21 mouse cellular contexts compared by ENCODE assay signal in genomic region chr1:134460294-134461284, GRCm38 (mm10). TPM values are rescaled to one million over a fixed set of nuclear protein-coding genes. Genes with fewer than 3 reads are reported as not detected.
DNase-seq lines count a peak whose midpoint lies in the region; ATAC-seq and TF ChIP-seq lines count a peak whose summit lies in the region.
"Had no signal": no experiment of that assay in that cellular context is flagged by ENCODE, and none has a peak within 500 bp of the region (broad histone marks: within the 10 kb centered on the region; RNA-seq: fewer than 3 reads in every experiment).

No protein-coding gene starts in this region.

- H3K4me2 ChIP-seq in liver, embryonic 13.5 days, result peak overlapping the region; percentile 62
- no peak overlapping the region for H3K4me2 ChIP-seq in forebrain, postnatal 0 days (ENCODE audit: low read depth)
- H3K4me2 ChIP-seq: hindbrain, embryonic 14.5 days had no signal

- 60% methylated on average over 1 of the region's 1 CpGs for WGBS in bone marrow, adult 2 months
- 21% methylated on average over 1 of the region's 1 CpGs for WGBS in liver, embryonic 13.5 days (ENCODE audit: insufficient replicate concordance)
- 88% methylated on average over 1 of the region's 1 CpGs for WGBS in forebrain, postnatal 0 days

- TF ChIP-seq CTCF in bone marrow, adult 2 months (IDR thresholded peaks at IDR 0.05; ENCODE audit: control insufficient read depth, insufficient read depth, low read length), result no peak
- no peak for TF ChIP-seq CTCF in forebrain, postnatal 0 days (IDR thresholded peaks at IDR 0.05; ENCODE audit: low read depth)

- peak overlapping the region; percentile 91 for H3K27ac ChIP-seq in bone marrow, adult 2 months (ENCODE audit: control insufficient read depth, insufficient read depth, low read depth, low read length, poor library complexity)
- peak overlapping the region; percentile 98 for H3K27ac ChIP-seq in liver, embryonic 13.5 days
- no peak overlapping the region for H3K27ac ChIP-seq in forebrain, postnatal 0 days (ENCODE audit: low read depth, low read length)
- H3K27ac ChIP-seq: hindbrain, embryonic 14.5 days; left cerebral cortex, adult 2 months had no signal

- peaks cover 2% of the 10 kb centered on the region; the same call in 1 of the 2 replicates for H3K4me1 ChIP-seq in bone marrow, adult 2 months (ENCODE audit: control insufficient read depth, insufficient read depth, low read length)
- H3K4me1 ChIP-seq in liver, embryonic 13.5 days (replicated peaks), result peaks cover 69% of the 10 kb centered on the region
- peaks cover 2% of the 10 kb centered on the region; the same call in 1 of the 2 replicates for H3K4me1 ChIP-seq in forebrain, postnatal 0 days (ENCODE audit: insufficient read depth)

- TF ChIP-seq POLR2A in bone marrow, adult 2 months (IDR thresholded peaks at IDR 0.05; ENCODE audit: borderline replicate concordance, control insufficient read depth, low read depth, low read length), result no peak

- H3K36me3 ChIP-seq in liver, embryonic 13.5 days, result peaks cover 66% of the 10 kb centered on the region
- peaks cover 29% of the 10 kb centered on the region for H3K36me3 ChIP-seq in forebrain, postnatal 0 days (ENCODE audit: insufficient read depth)

- H3K9ac ChIP-seq in liver, embryonic 13.5 days, result peak overlapping the region; percentile 56
- no peak overlapping the region for H3K9ac ChIP-seq in forebrain, postnatal 0 days
- H3K9ac ChIP-seq: hindbrain, embryonic 14.5 days had no signal

- peak; percentile 98 for ATAC-seq in liver, embryonic 13.5 days (ENCODE audit: low read depth)
- ATAC-seq in forebrain, postnatal 0 days, result no peak
- ATAC-seq: Patski had no signal

- H3K4me3 ChIP-seq in bone marrow, adult 2 months (replicated peaks; ENCODE audit: control insufficient read depth, low read depth, low read length), result no peak overlapping the region
- peak overlapping the region; percentile 27 for H3K4me3 ChIP-seq in liver, embryonic 13.5 days (replicated peaks)
- no peak overlapping the region for H3K4me3 ChIP-seq in forebrain, postnatal 0 days (ENCODE audit: low read depth, low read length)
- H3K4me3 ChIP-seq: left cerebral cortex, adult 2 months; megakaryocyte, embryonic 14.5 days had no signal

- no peaks in the 10 kb centered on the region for H3K9me3 ChIP-seq in liver, embryonic 13.5 days (replicated peaks)
- no peaks in the 10 kb centered on the region for H3K9me3 ChIP-seq in forebrain, postnatal 0 days (ENCODE audit: low read length)
- H3K9me3 ChIP-seq: megakaryocyte, embryonic 14.5 days had no signal

- no peaks in the 10 kb centered on the region for H3K27me3 ChIP-seq in liver, embryonic 13.5 days
- no peaks in the 10 kb centered on the region for H3K27me3 ChIP-seq in forebrain, postnatal 0 days (ENCODE audit: insufficient read depth, low read length)
- H3K27me3 ChIP-seq: megakaryocyte, embryonic 14.5 days; Patski had no signal

- peak; percentile 79 for DNase-seq in c-Kit-positive CD71-positive TER-119-positive erythroid progenitor cells, embryonic 14.5 days (ENCODE audit: low spot score)
- peak; percentile 57 for DNase-seq in liver, embryonic 13.5 days
- peak; percentile 37 to 61 for DNase-seq in spleen, postnatal 10 days (ENCODE audit: low spot score in 2 of 2)
- DNase-seq in forebrain, postnatal 0 days, result no peak
- DNase-seq in kidney, adult 18-20 months, result no peak
- DNase-seq in kidney, adult 9 months, result no peak
- DNase-seq: adrenal gland, adult 8-10 months; cerebellum, adult 11-12 months; cerebellum, postnatal 25 days; embryo, embryonic 11 days; heart, postnatal 36 days; kidney, adult 11 months; kidney, postnatal 25 days; left cerebral cortex, postnatal 4 days; lung, postnatal 14 days; thymus, postnatal 25 days had no signal

RNA-seq across cellular contexts. Expression of gene Klhl12, which starts 5.3 kb away (rescaled TPM):
- 24.1 and 38.0 TPM in 2 replicates for polyA plus RNA-seq in bone marrow, adult 2 months (2011; ENCODE audit: insufficient read depth, insufficient read length, low replicate concordance, missing spikeins)
- 34.7 and 37.4 TPM in 2 replicates for polyA plus RNA-seq in liver, embryonic 13.5 days (2015; fragmentation: Nextera tagmentation; extraction: Ambion mirVana)
- 33.5 and 40.0 TPM in 2 replicates for total RNA-seq in forebrain, postnatal 0 days (2014; rRNA removed)
- 26.2 and 33.6 TPM in 2 replicates for polyA plus RNA-seq in forebrain, postnatal 0 days (2015; fragmentation: Nextera tagmentation; extraction: Ambion mirVana)

RNA-seq across cellular contexts. Expression of gene Rabif, which starts 33.9 kb away (rescaled TPM):
- 10.0 and 10.9 TPM in 2 replicates for polyA plus RNA-seq in bone marrow, adult 2 months (2011; ENCODE audit: insufficient read depth, insufficient read length, low replicate concordance, missing spikeins)
- polyA plus RNA-seq in liver, embryonic 13.5 days (2015; fragmentation: Nextera tagmentation; extraction: Ambion mirVana), result 19.8 and 23.9 TPM in 2 replicates
- total RNA-seq in forebrain, postnatal 0 days (2014; rRNA removed), result 35.0 and 39.6 TPM in 2 replicates
- 68.9 and 74.6 TPM in 2 replicates for polyA plus RNA-seq in forebrain, postnatal 0 days (2015; fragmentation: Nextera tagmentation; extraction: Ambion mirVana)

RNA-seq across cellular contexts. Expression of gene Adipor1, which starts 45.4 kb away (rescaled TPM):
- 98.9 and 107 TPM in 2 replicates for polyA plus RNA-seq in bone marrow, adult 2 months (2011; ENCODE audit: insufficient read depth, insufficient read length, low replicate concordance, missing spikeins)
- 130 and 138 TPM in 2 replicates for polyA plus RNA-seq in liver, embryonic 13.5 days (2015; fragmentation: Nextera tagmentation; extraction: Ambion mirVana)
- 80.0 and 82.0 TPM in 2 replicates for total RNA-seq in forebrain, postnatal 0 days (2014; rRNA removed)
- polyA plus RNA-seq in forebrain, postnatal 0 days (2015; fragmentation: Nextera tagmentation; extraction: Ambion mirVana), result 62.2 and 68.2 TPM in 2 replicates

RNA-seq across cellular contexts. Expression of gene Cyb5r1, which starts 55.2 kb away (rescaled TPM):
- polyA plus RNA-seq in bone marrow, adult 2 months (2011; ENCODE audit: insufficient read depth, insufficient read length, low replicate concordance, missing spikeins), result 17.6 and 40.8 TPM in 2 replicates
- polyA plus RNA-seq in liver, embryonic 13.5 days (2015; fragmentation: Nextera tagmentation; extraction: Ambion mirVana), result 20.4 TPM in 2 replicates
- total RNA-seq in forebrain, postnatal 0 days (2014; rRNA removed), result 9.2 and 16.0 TPM in 2 replicates
- 9.5 and 14.5 TPM in 2 replicates for polyA plus RNA-seq in forebrain, postnatal 0 days (2015; fragmentation: Nextera tagmentation; extraction: Ambion mirVana)

Comparison
In these comparisons a context has a peak if more than half of its experiments do, and no peak if none do; other contexts are left out.
1. DNase-seq: peak in c-Kit-positive CD71-positive TER-119-positive erythroid progenitor cells, embryonic 14.5 days (single experiment), liver, embryonic 13.5 days (single experiment) and spleen, postnatal 10 days (2 of 2); none in forebrain, postnatal 0 days (single experiment), kidney, adult 18-20 months (single experiment) and kidney, adult 9 months (single experiment).